Mouse (Mus musculus): ENCODE measurements at regions not wholly inside any gene's neighbourhood (a gene's known extent, or its start where the extent isn't known, plus 50 kb on each side); places are given as distances from the start of the nearest gene placed in this dataset.

GRCm38 (mm10) chr5:119571644-119572043 lies 98.8 kb upstream of the Tbx3 start:
- no peak overlapping the region for H3K4me3 ChIP-seq
- no peak for TF ChIP-seq CEBPB (IDR thresholded peaks at IDR 0.05; ENCODE audit: insufficient read depth, poor library complexity, severe bottlenecking)
- no peak for TF ChIP-seq SRF (IDR thresholded peaks at IDR 0.05; ENCODE audit: control insufficient read depth, insufficient read length, low read depth)
- TF ChIP-seq TCF12 (IDR thresholded peaks at IDR 0.05; ENCODE audit: insufficient read depth, poor library complexity, severe bottlenecking), result no peak
- no peak for TF ChIP-seq POLR2AphosphoS2 (IDR thresholded peaks at IDR 0.05; ENCODE audit: insufficient read length, low read depth)
- no peak for TF ChIP-seq POLR2A (IDR thresholded peaks at IDR 0.05; ENCODE audit: insufficient read length, low read depth)
- TF ChIP-seq MAX (IDR thresholded peaks at IDR 0.05; ENCODE audit: low read depth), result no peak
- no peak for TF ChIP-seq MYOG (IDR thresholded peaks at IDR 0.05; ENCODE audit: control insufficient read depth in 1 of 3, insufficient read depth in 1 of 3, insufficient read length in 2 of 3, low read depth in 2 of 3)
- TF ChIP-seq E2F4 (IDR thresholded peaks at IDR 0.05; ENCODE audit: insufficient read depth), result no peak
- TF ChIP-seq MYOD1 (IDR thresholded peaks at IDR 0.05; ENCODE audit: control insufficient read depth in 1 of 3, insufficient read length in 2 of 3, low read depth in 2 of 3), result no peak
- no peak for TF ChIP-seq TCF3 (IDR thresholded peaks at IDR 0.05; ENCODE audit: insufficient read length, low read depth)
- no peak for TF ChIP-seq USF1 (IDR thresholded peaks at IDR 0.05; ENCODE audit: low read depth)
- no peak for TF ChIP-seq REST (IDR thresholded peaks at IDR 0.05; ENCODE audit: insufficient read depth, insufficient read length)
- no peaks in the 10 kb centered on the region for H3K36me3 ChIP-seq (ENCODE audit: control insufficient read depth, insufficient read depth)
- no peaks in the 10 kb centered on the region for H3K79me2 ChIP-seq (ENCODE audit: control insufficient read depth, insufficient read depth)
- no peaks in the 10 kb centered on the region for H3K27me3 ChIP-seq (ENCODE audit: control insufficient read depth, insufficient read depth, insufficient read length)
- no peak overlapping the region for H3K4me2 ChIP-seq (ENCODE audit: low read depth)
- no peak overlapping the region for H3ac ChIP-seq (ENCODE audit: control insufficient read depth, insufficient read length)

- no peak overlapping the region for H3K4me3 ChIP-seq
- H3K79me2 ChIP-seq (ENCODE audit: control insufficient read depth, insufficient read depth), result no peaks in the 10 kb centered on the region
- no peak for TF ChIP-seq SRF (IDR thresholded peaks at IDR 0.05; ENCODE audit: control insufficient read depth, insufficient read length, low read depth)
- TF ChIP-seq USF1 (IDR thresholded peaks at IDR 0.05; ENCODE audit: low read depth), result no peak
- no peak for TF ChIP-seq POLR2A (IDR thresholded peaks at IDR 0.05; ENCODE audit: insufficient read length, low read depth)
- no peak for TF ChIP-seq E2F4 (IDR thresholded peaks at IDR 0.05; ENCODE audit: insufficient read depth)
- TF ChIP-seq MYOG (IDR thresholded peaks at IDR 0.05; ENCODE audit: control insufficient read depth in 1 of 3, insufficient read depth in 1 of 3, insufficient read length in 2 of 3, low read depth in 2 of 3), result no peak
- no peak for TF ChIP-seq TCF3 (IDR thresholded peaks at IDR 0.05; ENCODE audit: insufficient read length, low read depth)
- no peak for TF ChIP-seq REST (IDR thresholded peaks at IDR 0.05; ENCODE audit: insufficient read depth, insufficient read length)
- TF ChIP-seq TCF12 (IDR thresholded peaks at IDR 0.05; ENCODE audit: insufficient read depth, poor library complexity, severe bottlenecking), result no peak
- no peak for TF ChIP-seq MYOD1 (IDR thresholded peaks at IDR 0.05; ENCODE audit: control insufficient read depth in 1 of 3, insufficient read length in 2 of 3, low read depth in 2 of 3)
- H3K36me3 ChIP-seq (ENCODE audit: control insufficient read depth, insufficient read depth), result no peaks in the 10 kb centered on the region
- H3ac ChIP-seq (ENCODE audit: control insufficient read depth, insufficient read length), result no peak overlapping the region
- no peak overlapping the region for H3K4me2 ChIP-seq (ENCODE audit: low read depth)
- no peaks in the 10 kb centered on the region for H3K27me3 ChIP-seq (ENCODE audit: control insufficient read depth, insufficient read depth, insufficient read length)
Measured at GRCm38 (mm10) chr5:119575124-119575523, 95.3 kb upstream of the Tbx3 start.

DNA sequence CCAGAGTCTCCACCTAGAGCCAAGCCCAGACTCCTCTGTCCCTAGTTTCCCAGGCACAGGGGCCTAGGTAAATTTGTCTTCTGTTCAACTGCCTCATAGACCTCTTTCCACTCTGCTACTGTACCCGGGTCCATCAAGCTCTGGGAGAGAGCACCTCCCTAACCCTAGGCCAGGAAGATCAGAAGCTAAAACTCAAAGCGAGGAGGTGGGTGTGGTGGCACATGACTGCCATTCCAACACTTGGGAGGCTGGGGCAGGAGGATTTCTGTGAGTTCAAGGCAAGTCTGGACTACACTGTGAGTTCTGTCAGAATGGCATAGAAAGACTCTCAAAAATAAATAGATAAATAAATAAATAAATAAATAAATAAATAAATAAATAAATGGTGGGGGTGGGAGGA lies 91.2 kb upstream of the Tbx3 start:
- Histone ChIP-seq H3K4me2 (ENCODE audit: low read depth) (no peak overlapping the region), H3ac (ENCODE audit: control insufficient read depth, insufficient read length) (no peak overlapping the region), H3K4me3 (no peak overlapping the region), H3K79me2 (ENCODE audit: control insufficient read depth, insufficient read depth) (no peaks in the 10 kb centered on the region), H3K27me3 (ENCODE audit: control insufficient read depth, insufficient read depth, insufficient read length) (no peaks in the 10 kb centered on the region), H3K36me3 (ENCODE audit: control insufficient read depth, insufficient read depth) (no peaks in the 10 kb centered on the region)
- TF ChIP-seq SRF (IDR thresholded peaks at IDR 0.05; ENCODE audit: control insufficient read depth, insufficient read length, low read depth) (no peak), POLR2AphosphoS2 (IDR thresholded peaks at IDR 0.05; ENCODE audit: insufficient read length, low read depth) (no peak), TCF12 (IDR thresholded peaks at IDR 0.05; ENCODE audit: insufficient read depth, poor library complexity, severe bottlenecking) (no peak), USF1 (IDR thresholded peaks at IDR 0.05; ENCODE audit: low read depth) (no peak), CEBPB (IDR thresholded peaks at IDR 0.05; ENCODE audit: insufficient read depth, poor library complexity, severe bottlenecking) (no peak), MYOD1 (IDR thresholded peaks at IDR 0.05; ENCODE audit: control insufficient read depth in 1 of 3, insufficient read length in 2 of 3, low read depth in 2 of 3) (no peak)

GRCm38 (mm10) chr5:119579806-119580205 lies 90.7 kb upstream of the Tbx3 start:
- H3K79me2 ChIP-seq (ENCODE audit: control insufficient read depth, insufficient read depth), result no peaks in the 10 kb centered on the region
- no peaks in the 10 kb centered on the region for H3K36me3 ChIP-seq (ENCODE audit: control insufficient read depth, insufficient read depth)
- TF ChIP-seq USF1 (IDR thresholded peaks at IDR 0.05; ENCODE audit: low read depth) (no peak), POLR2AphosphoS2 (IDR thresholded peaks at IDR 0.05; ENCODE audit: insufficient read length, low read depth) (no peak), CEBPB (IDR thresholded peaks at IDR 0.05; ENCODE audit: insufficient read depth, poor library complexity, severe bottlenecking) (no peak), MYOD1 (IDR thresholded peaks at IDR 0.05; ENCODE audit: control insufficient read depth in 1 of 3, insufficient read length in 2 of 3, low read depth in 2 of 3) (no peak), REST (IDR thresholded peaks at IDR 0.05; ENCODE audit: insufficient read depth, insufficient read length) (no peak), MAX (IDR thresholded peaks at IDR 0.05; ENCODE audit: low read depth) (no peak), E2F4 (IDR thresholded peaks at IDR 0.05; ENCODE audit: insufficient read depth) (no peak), POLR2A (IDR thresholded peaks at IDR 0.05; ENCODE audit: insufficient read length, low read depth) (no peak), TCF3 (IDR thresholded peaks at IDR 0.05; ENCODE audit: insufficient read length, low read depth) (no peak)
- H3K27me3 ChIP-seq (ENCODE audit: control insufficient read depth, insufficient read depth, insufficient read length), result no peaks in the 10 kb centered on the region
- H3K4me3 ChIP-seq, result no peak overlapping the region
- no peak overlapping the region for H3ac ChIP-seq (ENCODE audit: control insufficient read depth, insufficient read length)
- no peak overlapping the region for H3K4me2 ChIP-seq (ENCODE audit: low read depth)

GRCm38 (mm10) chr5:119580395-119580794 lies 90.1 kb upstream of the Tbx3 start:
- no peak overlapping the region for H3ac ChIP-seq (ENCODE audit: control insufficient read depth, insufficient read length)
- H3K4me2 ChIP-seq (ENCODE audit: low read depth), result no peak overlapping the region
- H3K79me2 ChIP-seq (ENCODE audit: control insufficient read depth, insufficient read depth), result no peaks in the 10 kb centered on the region
- H3K36me3 ChIP-seq (ENCODE audit: control insufficient read depth, insufficient read depth), result no peaks in the 10 kb centered on the region
- H3K27me3 ChIP-seq (ENCODE audit: control insufficient read depth, insufficient read depth, insufficient read length), result no peaks in the 10 kb centered on the region
- no peak overlapping the region for H3K4me3 ChIP-seq
- TF ChIP-seq USF1 (IDR thresholded peaks at IDR 0.05; ENCODE audit: low read depth), result no peak
- TF ChIP-seq MAX (IDR thresholded peaks at IDR 0.05; ENCODE audit: low read depth), result no peak
- no peak for TF ChIP-seq TCF3 (IDR thresholded peaks at IDR 0.05; ENCODE audit: insufficient read length, low read depth)
- TF ChIP-seq E2F4 (IDR thresholded peaks at IDR 0.05; ENCODE audit: insufficient read depth), result no peak
- TF ChIP-seq SRF (IDR thresholded peaks at IDR 0.05; ENCODE audit: control insufficient read depth, insufficient read length, low read depth), result no peak
- no peak for TF ChIP-seq CEBPB (IDR thresholded peaks at IDR 0.05; ENCODE audit: insufficient read depth, poor library complexity, severe bottlenecking)
